Mouse (Mus musculus): ENCODE data around the gene Dqx1.

The Dqx1 gene

GRCm38 (mm10) chr6:83070311-83071219 lies 12.9 kb downstream of the Dqx1 start:
- in situ Hi-C loops (cut with MboI): loop anchor here (10.0 kb wide), 1 partner anchor 66 kb away; no protein-coding TSS in a partner anchor

GRCm38 (mm10) chr6:83071220-83071619 lies 13.6 kb downstream of the Dqx1 start:
- in situ Hi-C loops (cut with MboI): loop anchor here (10.0 kb wide), 1 partner anchor 66 kb away; no protein-coding TSS in a partner anchor

DNA sequence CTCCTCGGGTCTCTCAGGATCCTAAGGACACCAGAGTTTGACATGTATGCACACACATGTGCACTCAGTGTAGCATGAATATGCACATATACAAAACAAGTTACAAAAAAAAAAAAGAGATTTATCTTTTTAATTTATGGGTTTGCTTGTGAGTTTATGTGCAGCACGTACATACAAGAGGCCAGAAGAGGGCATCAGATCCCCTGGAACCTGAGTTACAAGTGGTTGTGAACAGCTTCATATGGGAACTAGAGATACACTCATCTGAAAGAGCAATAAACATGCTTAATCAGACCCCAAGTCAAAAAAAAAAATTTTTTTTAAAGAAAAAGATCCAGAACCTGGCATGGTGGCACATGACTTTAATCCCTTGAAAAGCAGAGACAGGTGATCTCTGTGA lies 17.3 kb downstream of the Dqx1 start:
- in situ Hi-C loops (cut with MboI): loop anchor here (10.0 kb wide), 1 partner anchor 70 kb away; no protein-coding TSS in a partner anchor

GRCm38 (mm10) chr6:83077630-83078323 lies 20.1 kb downstream of the Dqx1 start, which contains the start of gene Pcgf1:
Gene Pcgf1 (plus strand): TSS chr6:83077869.
- in situ Hi-C loops (cut with MboI): loop anchor here (10.0 kb wide), 1 partner anchor 73 kb away; no protein-coding TSS in a partner anchor

DNA sequence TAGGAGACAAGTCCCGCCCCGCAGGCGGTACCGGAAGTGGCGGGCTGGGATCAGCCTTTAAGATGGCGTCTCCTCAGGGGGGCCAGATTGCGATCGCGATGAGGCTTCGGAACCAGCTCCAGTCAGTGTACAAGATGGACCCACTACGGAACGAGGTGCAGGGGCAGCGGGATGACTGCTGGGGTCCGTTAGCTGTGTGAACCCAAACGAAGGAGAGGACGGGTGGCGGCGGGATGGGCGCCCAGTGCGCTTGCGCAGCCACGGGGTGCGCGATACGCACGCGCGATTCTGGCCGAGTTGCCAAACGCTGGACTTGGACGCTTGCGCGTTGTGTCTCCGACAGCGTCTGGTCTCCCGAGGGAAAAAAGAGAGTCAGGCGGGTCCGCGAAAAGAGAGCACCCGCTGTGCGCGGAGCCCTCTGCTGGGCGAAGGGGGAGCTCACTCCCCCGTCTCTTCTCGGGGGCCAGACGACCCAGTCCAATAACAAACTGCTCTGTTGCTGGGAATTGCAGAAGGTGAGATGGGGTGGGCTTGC lies 20.7 kb downstream of the Dqx1 start:
- in situ Hi-C loops (cut with MboI): loop anchor here (10.0 kb wide), 1 partner anchor 74 kb away; no protein-coding TSS in a partner anchor

DNA sequence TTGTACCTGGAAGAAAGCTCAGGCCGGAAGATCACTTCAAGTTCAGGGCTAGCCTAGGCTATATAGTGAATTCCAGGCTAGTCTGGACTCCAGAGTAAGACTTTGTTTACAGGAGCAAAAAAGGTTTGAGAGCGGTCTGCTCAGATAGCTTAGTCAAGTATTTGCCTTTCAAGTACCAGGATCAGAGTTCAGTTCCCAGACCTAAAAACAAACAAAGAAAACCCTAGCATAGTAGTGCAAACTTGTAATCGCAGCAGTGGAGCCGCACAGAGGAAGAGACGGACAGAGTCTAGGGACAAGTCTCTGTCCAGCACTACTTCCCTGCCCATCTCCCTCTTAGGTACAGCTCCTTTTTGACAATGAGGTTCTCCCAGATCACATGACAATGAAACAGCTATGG lies 22.6 kb downstream of the Dqx1 start:
- in situ Hi-C loops (cut with MboI): no loop called here

DNA sequence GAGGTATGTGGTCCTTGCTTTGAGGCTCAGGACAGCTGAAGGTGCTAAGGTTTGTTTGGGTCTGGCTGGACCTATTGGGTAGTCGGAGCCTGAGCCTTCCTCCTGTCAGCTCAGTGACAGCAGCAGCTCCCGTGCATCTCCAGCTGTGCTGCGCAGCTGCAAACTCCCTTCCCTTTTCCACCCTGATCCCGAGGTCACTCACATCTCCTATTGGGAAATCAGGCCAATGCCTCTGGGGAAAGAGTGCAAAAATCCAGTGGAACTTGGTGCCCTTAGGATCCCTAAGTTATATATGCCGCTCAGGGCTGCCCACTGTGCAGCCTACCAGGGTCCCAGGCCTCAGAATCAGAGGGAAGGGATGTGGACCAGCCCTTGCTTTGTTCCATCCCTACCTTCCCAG lies 25.9 kb downstream of the Dqx1 start:
- in situ Hi-C loops (cut with MboI): no loop called here

GRCm38 (mm10) chr6:83084477-83084876 lies 26.8 kb downstream of the Dqx1 start:
- in situ Hi-C loops (cut with MboI): no loop called here

GRCm38 (mm10) chr6:83086121-83087035 lies 28.7 kb downstream of the Dqx1 start, which contains the start of gene Lbx2:
Gene Lbx2 (plus strand): TSS chr6:83086367.
- in situ Hi-C loops (cut with MboI): no loop called here

DNA sequence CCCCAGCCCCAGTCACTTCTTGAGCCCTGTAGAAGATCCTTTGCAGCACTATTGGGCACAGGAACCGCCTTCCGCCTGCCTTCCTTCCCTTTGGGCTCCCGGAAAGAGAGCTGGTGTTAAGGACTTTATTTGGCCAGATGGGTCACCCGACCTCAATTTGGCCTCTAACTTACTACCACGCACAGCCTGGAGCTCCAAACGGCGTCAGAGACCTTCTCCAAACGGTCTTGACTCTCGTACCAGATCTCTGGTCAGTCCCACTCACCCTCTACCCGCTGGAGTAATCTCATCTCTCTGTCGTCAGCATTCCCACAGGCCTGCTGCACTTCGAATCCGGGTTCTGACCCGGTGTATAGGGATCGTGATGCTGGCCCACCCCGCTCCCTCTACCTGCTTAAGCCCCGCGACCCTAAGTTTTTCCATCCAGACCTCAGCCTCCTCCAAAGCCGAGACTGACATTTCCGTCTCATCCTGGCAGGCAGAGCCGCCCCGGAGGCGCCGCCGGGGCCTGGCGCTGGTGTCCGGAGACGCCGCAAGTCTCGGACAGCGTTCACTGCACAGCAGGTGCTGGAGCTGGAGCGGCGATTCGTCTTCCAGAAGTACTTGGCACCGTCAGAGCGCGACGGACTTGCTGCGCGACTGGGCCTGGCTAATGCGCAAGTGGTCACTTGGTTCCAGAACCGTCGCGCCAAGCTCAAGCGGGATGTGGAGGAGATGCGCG lies 29.7 kb downstream of the Dqx1 start:
- in situ Hi-C loops (cut with MboI): no loop called here

- in situ Hi-C loops (cut with MboI): no loop called here
These were observed 30.2 kb downstream of the Dqx1 start for GRCm38 (mm10) chr6:83087926-83088260.

GRCm38 (mm10) chr6:83092416-83093127 lies 34.9 kb downstream of the Dqx1 start:
- in situ Hi-C loops (cut with MboI): no loop called here

DNA sequence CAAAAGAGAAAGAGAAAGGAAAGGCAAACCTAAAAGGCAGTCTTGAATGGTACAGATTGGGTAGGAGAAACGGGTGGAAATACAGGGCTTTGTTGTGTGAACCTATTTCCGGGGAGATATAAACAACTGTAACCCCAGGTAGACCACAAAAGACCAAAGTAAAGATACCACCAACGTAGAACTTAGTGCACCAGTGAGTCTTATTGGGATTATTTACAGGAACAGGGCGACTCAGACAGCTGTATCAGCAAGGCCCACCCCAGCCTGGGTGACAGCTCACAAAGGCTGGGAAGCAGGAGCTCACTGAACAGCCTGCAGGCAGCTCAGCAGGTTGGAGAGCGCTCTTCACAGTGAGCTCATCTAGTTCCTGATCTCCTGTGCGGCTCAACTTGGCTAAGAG lies 38.3 kb downstream of the Dqx1 start:
- in situ Hi-C loops (cut with MboI): no loop called here

- in situ Hi-C loops (cut with MboI): no loop called here
These were observed 40.8 kb downstream of the Dqx1 start for GRCm38 (mm10) chr6:83098411-83098810.

DNA sequence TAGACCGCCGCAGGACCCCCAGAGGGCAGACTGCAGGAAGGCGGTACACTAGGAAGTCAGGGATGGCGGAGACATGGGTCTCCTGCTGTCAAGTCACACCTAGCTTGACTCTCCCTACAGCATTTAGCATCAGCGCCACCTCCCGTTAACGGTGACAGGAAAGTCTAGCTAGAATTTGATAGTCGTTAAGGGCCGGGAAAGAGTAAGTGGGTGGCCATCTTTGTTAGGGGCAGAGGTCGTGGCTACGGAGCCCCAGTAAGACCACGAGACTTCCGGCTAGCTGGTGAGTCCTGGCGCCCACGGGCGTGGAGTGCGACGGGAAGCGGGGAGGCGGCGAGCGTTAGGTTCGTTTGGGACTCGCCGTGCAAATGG lies 43.7 kb downstream of the Dqx1 start, which contains the start of the genes Ccdc142 and Gm42688:
TSS of gene Ccdc142 (plus strand) at position 286 of the 372 bp plus-strand sequence.
TSS of gene Gm42688 (plus strand) at position 302 of the 372 bp plus-strand sequence.
- in situ Hi-C loops (cut with MboI): no loop called here

DNA sequence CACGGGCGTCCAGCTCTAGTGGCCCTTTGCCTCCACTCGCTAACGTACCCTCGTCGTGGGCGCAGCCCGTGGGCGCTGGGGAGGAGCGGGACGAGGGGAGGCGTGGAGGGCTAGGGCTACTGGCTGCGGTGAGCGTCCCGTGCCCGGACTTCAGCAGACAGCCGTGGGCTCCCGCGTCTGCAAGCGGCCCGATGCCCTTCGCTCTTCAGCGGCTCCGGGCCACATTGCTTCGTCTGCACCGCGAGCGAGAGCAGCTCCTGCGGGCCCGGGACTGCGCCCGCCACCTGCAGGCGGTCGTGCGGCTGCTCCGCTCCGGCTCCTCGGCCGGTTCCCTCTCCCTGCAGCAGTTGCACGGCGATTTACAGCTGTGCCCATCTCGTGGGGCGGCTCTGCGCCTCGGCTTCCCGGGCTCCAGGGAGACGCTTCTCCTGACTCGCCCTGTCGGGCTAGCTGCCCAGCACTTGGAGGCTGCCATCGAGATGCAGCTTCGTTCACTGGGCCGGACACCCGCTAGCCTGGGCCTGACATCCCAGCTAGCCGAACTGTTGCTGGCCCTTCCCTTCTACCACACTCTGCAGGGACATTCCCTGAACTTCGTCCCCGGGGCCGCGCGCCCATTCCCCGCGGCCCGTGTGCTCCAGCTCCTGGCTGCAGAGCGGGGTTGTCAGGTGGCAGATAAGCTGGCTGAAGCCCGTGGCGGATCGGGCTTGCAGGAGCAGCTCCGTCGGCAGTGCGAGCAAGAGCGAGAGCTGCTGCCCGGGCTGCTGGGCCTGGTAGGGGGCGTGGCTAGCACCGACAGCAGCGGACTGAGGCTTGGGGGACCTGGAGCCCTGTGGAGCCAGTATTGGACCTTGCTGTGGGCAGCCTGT lies 44.3 kb downstream of the Dqx1 start:
- in situ Hi-C loops (cut with MboI): no loop called here

- in situ Hi-C loops (cut with MboI): no loop called here
These were observed 45.5 kb downstream of the Dqx1 start for GRCm38 (mm10) chr6:83103130-83103650.

DNA sequence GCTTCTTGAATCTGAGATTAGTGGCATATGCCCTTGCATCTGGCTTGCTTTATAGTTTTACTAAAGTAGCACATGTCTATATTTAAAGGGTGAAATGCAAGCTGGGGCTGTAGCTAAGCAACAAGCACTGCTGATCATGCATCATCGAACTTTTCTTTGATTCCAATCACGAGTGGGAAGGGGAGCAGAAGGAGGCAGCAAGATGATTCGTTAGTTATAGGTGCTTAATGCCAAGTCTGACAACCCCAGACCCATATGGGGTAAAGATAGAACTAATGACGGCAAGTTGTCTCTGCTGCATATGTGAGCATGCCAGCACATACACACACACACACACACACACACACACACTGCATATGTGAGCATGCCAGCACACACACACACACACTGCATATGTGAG lies 46.5 kb downstream of the Dqx1 start:
- in situ Hi-C loops (cut with MboI): no loop called here
